Mouse (Mus musculus): ENCODE measurements around the gene Nudcd3. TPM values are rescaled to one million over a fixed set of nuclear protein-coding genes. Genes with fewer than 3 reads are reported as not detected.

The Nudcd3 gene
- total RNA-seq, 2 experiments from 2014 or later: 56.3 to 57.6 TPM

GRCm38 (mm10) chr11:6180811-6181399 is 19.3 kb downstream of the Nudcd3 start:
- DNase-seq: no peak
- intact Hi-C loops (cut with DNase I): no loop called here

GRCm38 (mm10) chr11:6179194-6179593 is 21.0 kb downstream of the Nudcd3 start:
- intact Hi-C loops (cut with DNase I): no loop called here
- DNase-seq: no peak

GRCm38 (mm10) chr11:6178673-6179166 is 21.5 kb downstream of the Nudcd3 start:
- peak in 1 of 2 experiments; percentile 37 for DNase-seq
- intact Hi-C loops (cut with DNase I): no loop called here

- DNase-seq: no peak
- intact Hi-C loops (cut with DNase I): no loop called here
Observed at GRCm38 (mm10) chr11:6177781-6178420, 22.3 kb downstream of the Nudcd3 start.

GRCm38 (mm10) chr11:6175506-6175905 is 24.7 kb downstream of the Nudcd3 start:
- intact Hi-C loops (cut with DNase I): no loop called here
- no peak for DNase-seq

GRCm38 (mm10) chr11:6174719-6175118 is 25.5 kb downstream of the Nudcd3 start:
- DNase-seq: peak in 1 of 2 experiments; percentile 43
- intact Hi-C loops (cut with DNase I): no loop called here

- no peak for DNase-seq
- intact Hi-C loops (cut with DNase I): no loop called here
Observed at GRCm38 (mm10) chr11:6169041-6169663, 31.1 kb downstream of the Nudcd3 start.

GRCm38 (mm10) chr11:6166351-6166750 is 33.9 kb downstream of the Nudcd3 start:
- DNase-seq: peak in 1 of 2 experiments; percentile 21
- intact Hi-C loops (cut with DNase I): no loop called here

GRCm38 (mm10) chr11:6165391-6166081 is 34.7 kb downstream of the Nudcd3 start:
- no peak for DNase-seq
- intact Hi-C loops (cut with DNase I): no loop called here

- DNase-seq: no peak
- intact Hi-C loops (cut with DNase I): no loop called here
Observed at GRCm38 (mm10) chr11:6164781-6165180, 35.4 kb downstream of the Nudcd3 start.

- intact Hi-C loops (cut with DNase I): no loop called here
- no peak for DNase-seq
Observed at GRCm38 (mm10) chr11:6163706-6164105, 36.5 kb downstream of the Nudcd3 start.

GRCm38 (mm10) chr11:6163062-6163461 is 37.2 kb downstream of the Nudcd3 start:
- DNase-seq: no peak
- intact Hi-C loops (cut with DNase I): no loop called here

GRCm38 (mm10) chr11:6161549-6161948 is 38.7 kb downstream of the Nudcd3 start:
- intact Hi-C loops (cut with DNase I): no loop called here
- no peak for DNase-seq

GRCm38 (mm10) chr11:6160663-6161271 is 39.4 kb downstream of the Nudcd3 start:
- intact Hi-C loops (cut with DNase I): no loop called here
- no peak for DNase-seq

- no peak for DNase-seq
- intact Hi-C loops (cut with DNase I): no loop called here
Observed at GRCm38 (mm10) chr11:6159704-6160275, 40.4 kb downstream of the Nudcd3 start.

- DNase-seq: no peak
- intact Hi-C loops (cut with DNase I): no loop called here
Observed at GRCm38 (mm10) chr11:6158515-6158914, 41.7 kb downstream of the Nudcd3 start.

- intact Hi-C loops (cut with DNase I): no loop called here
- peak in 1 of 2 experiments; percentile 35 for DNase-seq
Observed at GRCm38 (mm10) chr11:6157119-6157518, 43.1 kb downstream of the Nudcd3 start.

GRCm38 (mm10) chr11:6156651-6157050 is 43.6 kb downstream of the Nudcd3 start:
- intact Hi-C loops (cut with DNase I): no loop called here
- DNase-seq: peak; percentile 28 to 53

GRCm38 (mm10) chr11:6154211-6154701 is 46.0 kb downstream of the Nudcd3 start:
- intact Hi-C loops (cut with DNase I): no loop called here

GRCm38 (mm10) chr11:6152864-6153263 is 47.4 kb downstream of the Nudcd3 start:
- intact Hi-C loops (cut with DNase I): no loop called here
- no peak for DNase-seq

More at GRCm38 (mm10) chr11:6154211-6154701, 46.0 kb downstream of the Nudcd3 start:
- no peak for DNase-seq
